In the genomic region with DNA sequence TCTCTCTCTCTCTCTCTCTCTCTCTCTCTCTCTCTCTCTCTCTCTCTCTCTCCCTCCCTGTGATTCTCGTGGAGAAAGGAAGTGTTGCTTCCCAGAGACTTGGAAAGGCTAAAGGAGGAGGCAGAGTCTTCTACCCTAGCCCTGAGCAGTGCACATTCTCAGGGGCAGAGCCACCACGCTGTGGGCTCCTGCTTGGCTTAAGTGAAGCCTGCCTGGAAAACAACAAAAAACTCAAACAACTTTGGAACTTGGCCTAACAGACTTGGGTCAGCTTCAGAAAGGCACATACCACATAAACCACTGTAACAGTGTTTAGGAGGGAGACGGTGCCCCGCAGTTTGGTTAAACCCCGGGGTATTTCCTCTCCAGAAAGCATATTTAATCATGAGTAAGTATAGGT, we compare ENCODE assay signal across 45 mouse cellular contexts. TPM values are rescaled to one million over a fixed set of nuclear protein-coding genes. Genes with fewer than 3 reads are reported as not detected.
"Had no signal": no experiment of that assay in that cellular context is flagged by ENCODE, and none has a peak within 500 bp of the region (broad histone marks: within the 10 kb centered on the region; RNA-seq: fewer than 3 reads in every experiment).

No protein-coding gene starts in this region.

- H3K4me1 ChIP-seq: limb, embryonic 12.5 days; liver, embryonic 12.5 days; liver, embryonic 13.5 days; liver, embryonic 15.5 days; lung, embryonic 15.5 days; megakaryocyte, embryonic 14.5 days; midbrain, embryonic 10.5 days; midbrain, embryonic 12.5 days; midbrain, embryonic 13.5 days had no signal

- H3K4me3 ChIP-seq: limb, embryonic 10.5 days; limb, embryonic 12.5 days; limb, embryonic 13.5 days; limb, embryonic 15.5 days; liver, embryonic 12.5 days; liver, embryonic 13.5 days; liver, embryonic 15.5 days; lung, embryonic 15.5 days; megakaryocyte, embryonic 14.5 days; midbrain, embryonic 10.5 days; midbrain, embryonic 12.5 days; midbrain, embryonic 13.5 days; midbrain, embryonic 15.5 days; myocyte had no signal

- H3K9me3 ChIP-seq: limb, embryonic 10.5 days; limb, embryonic 12.5 days; limb, embryonic 13.5 days; limb, embryonic 15.5 days; liver, embryonic 12.5 days; liver, embryonic 13.5 days; liver, embryonic 15.5 days; lung, embryonic 15.5 days; midbrain, embryonic 10.5 days; midbrain, embryonic 12.5 days; midbrain, embryonic 13.5 days; midbrain, embryonic 15.5 days had no signal

- H3K9ac ChIP-seq: limb, embryonic 12.5 days; limb, embryonic 13.5 days; limb, embryonic 15.5 days; liver, embryonic 12.5 days; liver, embryonic 13.5 days; liver, embryonic 14.5 days; liver, embryonic 15.5 days; liver, postnatal 0 days; lung, embryonic 14.5 days; lung, embryonic 15.5 days; midbrain, embryonic 12.5 days; midbrain, embryonic 13.5 days; midbrain, embryonic 15.5 days had no signal

- H3K36me3 ChIP-seq: limb, embryonic 10.5 days; limb, embryonic 12.5 days; limb, embryonic 13.5 days; limb, embryonic 15.5 days; liver, embryonic 12.5 days; liver, embryonic 13.5 days; liver, embryonic 15.5 days; lung, embryonic 15.5 days; midbrain, embryonic 10.5 days; midbrain, embryonic 12.5 days; midbrain, embryonic 13.5 days; midbrain, embryonic 15.5 days had no signal

- DNase-seq: left cerebral cortex, postnatal 4 days; liver; liver, embryonic 13.5 days; liver, postnatal 0 days; lung, adult 18-20 months; lung, adult 2 months; lung, embryonic 14.5 days; lung, postnatal 10 days; lung, postnatal 14 days; lung, postnatal 36 days; lung, postnatal 4 days; midbrain, embryonic 14.5 days had no signal

- H3K27ac ChIP-seq: limb, embryonic 10.5 days; limb, embryonic 12.5 days; limb, embryonic 13.5 days; limb, embryonic 15.5 days; liver, embryonic 12.5 days; liver, embryonic 13.5 days; liver, embryonic 14.5 days; liver, embryonic 15.5 days; lung, embryonic 15.5 days; macrophage; midbrain, embryonic 10.5 days; midbrain, embryonic 12.5 days; midbrain, embryonic 13.5 days; midbrain, embryonic 15.5 days had no signal

- H3K4me2 ChIP-seq: limb, embryonic 12.5 days; limb, embryonic 13.5 days; limb, embryonic 15.5 days; liver, embryonic 11.5 days; liver, embryonic 12.5 days; liver, embryonic 13.5 days; liver, embryonic 15.5 days; lung, embryonic 14.5 days; lung, embryonic 15.5 days; midbrain, embryonic 11.5 days; midbrain, embryonic 12.5 days; midbrain, embryonic 13.5 days; midbrain, embryonic 15.5 days had no signal

- H3K27me3 ChIP-seq: limb, embryonic 12.5 days; limb, embryonic 13.5 days; limb, embryonic 15.5 days; liver, embryonic 12.5 days; liver, embryonic 13.5 days; liver, embryonic 15.5 days; lung, embryonic 15.5 days; megakaryocyte, embryonic 14.5 days; midbrain, embryonic 12.5 days; midbrain, embryonic 13.5 days; midbrain, embryonic 15.5 days had no signal

- ATAC-seq: liver, embryonic 12.5 days; liver, postnatal 0 days; lung, postnatal 0 days; midbrain, embryonic 13.5 days; midbrain, embryonic 15.5 days; midbrain, embryonic 16.5 days had no signal

RNA-seq across cellular contexts. Expression of gene E030025P04Rik, which starts 13.5 kb away (rescaled TPM):
- total RNA-seq: left cerebral cortex, postnatal 10 days; left cerebral cortex, postnatal 14 days; left cerebral cortex, postnatal 25 days; left cerebral cortex, postnatal 36 days; left cerebral cortex, postnatal 4 days; liver, adult 2 months; megakaryocyte progenitor cell, adult 5-6 weeks; megakaryocyte, adult 5-6 weeks; megakaryocyte-erythroid progenitor cell, adult 5-6 weeks; midbrain, postnatal 0 days; monocyte, adult 5-6 weeks had no signal
- polyA plus RNA-seq: limb, embryonic 10.5 days; limb, embryonic 11.5 days; limb, embryonic 12.5 days; limb, embryonic 13.5 days; limb, embryonic 14.5 days; limb, embryonic 15.5 days; liver, adult 2 months; liver, embryonic 11.5 days; liver, embryonic 12.5 days; liver, embryonic 13.5 days; liver, embryonic 14.5 days; liver, embryonic 15.5 days; liver, embryonic 16.5 days; liver, postnatal 0 days; lung, embryonic 14.5 days; macrophage; midbrain, embryonic 10.5 days; midbrain, embryonic 11.5 days; midbrain, embryonic 12.5 days; midbrain, embryonic 13.5 days; midbrain, embryonic 14.5 days; midbrain, embryonic 16.5 days; midbrain, postnatal 0 days; myocyte; neural tube, embryonic 11.5 days had no signal
